Mouse (Mus musculus) kidney, embryonic 14.5 days (tissue): ENCODE measurements around the gene Smoc1. TPM values are rescaled to one million over a fixed set of nuclear protein-coding genes. Genes with fewer than 3 reads are reported as not detected.

Experiments
- microRNA-seq: library from miRNA; unstranded; fragments of <30 nt; microRNA quantifications from one replicate; pipeline ENCODE4, GENCODE M21; 2016
- polyA plus RNA-seq: library from polyadenylated mRNA; unstranded; fragments of >200 nt; fragmentation: Nextera tagmentation; extraction: Ambion mirVana; gene quantifications from 2 replicates; pipeline ENCODE4 v1.2.1, GENCODE M21; 2014

Gene Smoc1
- polyA plus RNA-seq, 1 experiment from 2014 or later, result 1.0 TPM

Small RNA genes within 50 kb of the gene (microRNA-seq; reads per million reads assigned to microRNA genes)
- 0.84 reads per million for gene Mir3067

Other genes with a start within 250 kb of the Smoc1 start
- 7.5 and 15.6 TPM in 2 replicates for gene Susd6, start 236.3 kb upstream of the Smoc1 start, polyA plus RNA-seq
- 332 and 349 TPM in 2 replicates for gene Srsf5, start 81.3 kb upstream of the Smoc1 start, polyA plus RNA-seq
- 0.37 and 0.46 TPM in 2 replicates for gene Slc10a1, start 58.1 kb upstream of the Smoc1 start, polyA plus RNA-seq